Mouse (Mus musculus) urinary bladder, postnatal 25 days (tissue): ENCODE results near the gene Ice1.

Experiments
- DNase-seq: peaks from one replicate; pipeline ENCODE4 v3.0.0; 2022; ENCODE audit warnings: low spot score

The Ice1 gene

DNA sequence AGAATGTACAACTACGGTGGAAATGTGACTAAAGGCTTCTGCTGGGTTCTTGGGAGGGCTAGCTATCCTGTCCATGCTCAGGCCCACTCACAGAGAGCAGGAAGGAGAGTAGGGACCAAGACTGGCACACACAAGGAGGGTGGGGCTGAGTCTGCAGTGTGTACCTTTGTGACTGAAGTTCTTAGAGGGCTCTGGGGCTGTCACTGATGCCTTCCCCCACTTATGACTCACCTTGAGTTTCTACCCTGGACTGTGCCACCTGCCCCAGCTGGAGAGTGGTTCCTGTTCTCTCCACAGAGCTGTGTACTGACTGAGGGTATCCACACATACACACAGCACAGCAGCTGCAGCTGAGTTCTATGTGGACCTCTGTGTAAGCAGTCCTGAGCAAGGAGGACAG lies 63.2 kb downstream of the Ice1 start:
- DNase-seq, result no peak

GRCm38 (mm10) chr13:70567889-70568288 lies 69.5 kb downstream of the Ice1 start:
- no peak for DNase-seq

- DNase-seq, result no peak
Measured at GRCm38 (mm10) chr13:70553456-70553855, 84.0 kb downstream of the Ice1 start.

GRCm38 (mm10) chr13:70547457-70547856 lies 90.0 kb downstream of the Ice1 start:
- no peak for DNase-seq

DNA sequence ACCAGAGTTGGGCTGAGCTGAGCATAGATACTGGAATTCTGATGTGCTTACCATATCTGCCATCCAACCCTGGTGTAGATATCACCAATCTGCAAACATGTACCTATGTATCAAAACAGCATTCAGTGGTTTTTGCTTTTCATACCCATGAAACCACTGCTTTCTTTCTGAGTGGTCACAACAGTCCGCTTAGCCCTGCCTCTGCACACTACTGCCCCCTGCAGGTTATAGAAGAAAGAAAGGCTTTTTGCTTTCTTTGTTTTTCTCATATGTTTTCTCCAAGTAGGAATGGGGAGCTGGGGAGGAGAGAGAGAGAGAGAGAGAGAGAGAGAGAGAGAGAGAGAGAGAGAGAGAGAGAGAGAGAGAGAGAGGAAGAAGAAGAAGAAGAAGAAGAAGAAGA lies 92.2 kb downstream of the Ice1 start:
- no peak for DNase-seq

- DNase-seq, result no peak
Measured at GRCm38 (mm10) chr13:70539842-70540241, 97.6 kb downstream of the Ice1 start.

DNA sequence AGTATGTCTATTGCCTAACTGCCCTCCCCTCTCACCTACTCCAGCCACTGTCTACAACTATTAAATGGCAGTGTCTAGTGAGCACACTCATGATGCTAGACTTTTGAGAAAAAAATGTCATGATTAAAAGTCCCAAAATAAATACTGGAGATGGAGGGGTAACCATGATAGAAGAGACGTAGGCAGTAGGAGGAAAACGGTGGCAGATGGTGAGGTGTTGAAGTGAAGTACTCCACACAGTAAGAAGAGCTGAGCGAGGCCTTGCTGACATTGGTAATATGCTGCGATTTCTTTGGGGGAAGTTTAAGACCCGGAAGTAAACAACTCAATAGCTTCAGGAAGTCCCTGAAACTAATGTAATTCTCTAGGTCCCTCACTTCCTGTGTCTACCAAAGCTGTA lies 104.0 kb downstream of the Ice1 start:
- DNase-seq, result no peak

- DNase-seq, result no peak
Measured at GRCm38 (mm10) chr13:70532719-70533118, 104.7 kb downstream of the Ice1 start.

GRCm38 (mm10) chr13:70517651-70518050 lies 119.8 kb downstream of the Ice1 start:
- no peak for DNase-seq

GRCm38 (mm10) chr13:70515004-70515403 lies 122.4 kb downstream of the Ice1 start:
- DNase-seq, result no peak

GRCm38 (mm10) chr13:70510199-70510598 lies 127.2 kb downstream of the Ice1 start:
- no peak for DNase-seq

- DNase-seq, result no peak
Measured at GRCm38 (mm10) chr13:70509375-70510016, 127.9 kb downstream of the Ice1 start.

GRCm38 (mm10) chr13:70508708-70509374 lies 128.6 kb downstream of the Ice1 start:
- DNase-seq, result no peak
